Mouse (Mus musculus) lung, postnatal 0 days (tissue): ENCODE results near the gene Pth2. TPM values are rescaled to one million over a fixed set of nuclear protein-coding genes. Genes with fewer than 3 reads are reported as not detected.
A peak's percentile ranks its signal among the peaks of the same experiment; 100 is the strongest.
"Not testable (repeated sequence)": the region's sequence is repeated elsewhere in the genome, so short reads cannot be mapped to it uniquely, and the experiment has no call there.

Experiments
- ATAC-seq: fragments of 200-750 bp; cut with Nextera tagmentation; 2 replicates; pipeline ENCODE4 v1.8.0; 2017; ENCODE audit warnings: moderate library complexity
- DNase-seq: peaks from one replicate; pipeline ENCODE4 v3.0.0-alpha.2; 2016; ENCODE audit warnings: low spot score
- H3K27ac ChIP-seq: fragments of 300-500 bp; sonication (generic); 2 replicates; pipeline ENCODE4 v1.5.1; 2014; ENCODE audit warnings: antibody characterized with exemption, mild to moderate bottlenecking, low read length, mixed read lengths
- H3K27me3 ChIP-seq: fragments of 300-500 bp; sonication (generic); replicated peaks from 2 replicates; pipeline ENCODE4 v1.6.1; 2014; ENCODE audit warnings: low read length, mixed read lengths; ENCODE audit not compliant: insufficient read depth
- H3K36me3 ChIP-seq: fragments of 300-500 bp; sonication (generic); 2 replicates; pipeline ENCODE4 v1.6.1; 2014; ENCODE audit warnings: low read length, mixed read lengths; ENCODE audit not compliant: insufficient read depth
- H3K4me1 ChIP-seq: fragments of 300-500 bp; sonication (generic); 2 replicates; pipeline ENCODE4 v1.6.1; 2014; ENCODE audit warnings: antibody characterized with exemption, low read depth, low read length, mixed read lengths; ENCODE audit not compliant: insufficient read depth
- H3K4me2 ChIP-seq: fragments of 300-500 bp; sonication (generic); replicated peaks from 2 replicates; pipeline ENCODE4 v1.6.1; 2014; ENCODE audit warnings: low read depth, mild to moderate bottlenecking, low read length, moderate library complexity, mixed read lengths
- H3K4me3 ChIP-seq: fragments of 300-500 bp; sonication (generic); 2 replicates; pipeline ENCODE4 v1.5.1; 2014; ENCODE audit warnings: low read depth, low read length
- H3K9ac ChIP-seq: fragments of 300-500 bp; sonication (generic); replicated peaks from 2 replicates; pipeline ENCODE4 v1.6.1; 2014; ENCODE audit warnings: low read depth, mild to moderate bottlenecking
- H3K9me3 ChIP-seq: fragments of 300-500 bp; sonication (generic); 2 replicates; pipeline ENCODE4 v1.6.1; 2016; ENCODE audit warnings: low read length, mixed read lengths
- CTCF ChIP-seq: IDR thresholded peaks from 2 replicates; pipeline ENCODE4 v1.5.1; 2016; ENCODE audit warnings: antibody characterized with exemption, mild to moderate bottlenecking
- EP300 ChIP-seq: IDR thresholded peaks from 2 replicates; pipeline ENCODE4 v1.6.1; 2016; ENCODE audit warnings: antibody characterized with exemption, mild to moderate bottlenecking, control low read depth
- WGBS: fragments of 180-500 bp; shearing (Covaris S2); extraction: QIAGEN DNeasy Blood & Tissue Kit; methylation state at CpG from one replicate; pipeline ENCODE4 v1.1.7; 2014; 5-methylcytosine and 5-hydroxymethylcytosine counted together
- polyA plus RNA-seq: library from polyadenylated mRNA; unstranded; fragments of >200 nt; fragmentation: Nextera tagmentation; extraction: Ambion mirVana; gene quantifications from 2 replicates; pipeline ENCODE4 v1.2.1, GENCODE M21; 2015

Pth2 gene
- polyA plus RNA-seq, 1 experiment from 2014 or later = not detected

GRCm38 (mm10) chr7:45150321-45150720 lies 30.5 kb upstream of the Pth2 start:
- DNase-seq = no peak
- H3K4me2 ChIP-seq = no peak overlapping the region
- no peak overlapping the region for H3K4me3 ChIP-seq
- WGBS = 52% methylated on average over 4 of the region's 4 CpGs
- H3K36me3 ChIP-seq = 0 out of 2 replicates have a peak, but pooled peaks cover 9% of the 10 kb centered on the region
- TF ChIP-seq EP300 (no peak), CTCF (no peak)
- H3K9me3 ChIP-seq = no peaks in the 10 kb centered on the region
- no peak overlapping the region for H3K9ac ChIP-seq
- H3K27ac ChIP-seq = no peak overlapping the region; the same call in 1 of the 2 replicates
- H3K4me1 ChIP-seq = no peaks in the 10 kb centered on the region
- ATAC-seq = no peak
- no peaks in the 10 kb centered on the region for H3K27me3 ChIP-seq

DNA sequence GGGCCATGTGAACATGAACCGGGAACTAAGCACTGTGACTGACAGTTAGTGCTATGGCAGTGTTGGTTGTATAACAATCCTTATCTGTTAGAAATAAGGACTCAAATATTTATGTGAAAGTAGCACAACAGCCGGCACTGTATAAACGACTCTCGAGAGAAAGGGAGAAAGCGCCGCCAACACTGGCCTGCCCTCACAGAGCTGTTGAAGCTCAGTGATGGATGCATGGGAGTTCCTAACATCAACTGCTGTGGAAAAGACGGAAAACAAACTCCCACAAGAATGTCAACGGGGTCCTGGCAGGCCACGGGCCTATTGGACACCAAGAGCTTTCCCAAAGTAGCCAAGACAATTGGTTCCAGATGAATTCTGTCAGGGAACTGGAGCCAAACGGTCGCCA lies 29.5 kb upstream of the Pth2 start:
- 20% methylated on average over 11 of the region's 11 CpGs for WGBS
- DNase-seq = peak; percentile 64
- no peak for ATAC-seq

GRCm38 (mm10) chr7:45153052-45153451 lies 27.7 kb upstream of the Pth2 start:
- H3K9me3 ChIP-seq, H3K36me3 ChIP-seq, H3K4me1 ChIP-seq, ATAC-seq, H3K4me2 ChIP-seq, H3K4me3 ChIP-seq, DNase-seq, H3K27ac ChIP-seq, H3K9ac ChIP-seq, H3K27me3 ChIP-seq: not testable (repeated sequence)
- 91% methylated on average over 2 of the region's 2 CpGs for WGBS

More for the DNA sequence above, 29.5 kb upstream of the Pth2 start:
- no peak for TF ChIP-seq CTCF
- no peak for TF ChIP-seq EP300
- Histone ChIP-seq H3K4me2 (no peak overlapping the region), H3K9ac (no peak overlapping the region), H3K9me3 (no peaks in the 10 kb centered on the region), H3K27me3 (no peaks in the 10 kb centered on the region), H3K4me3 (no peak overlapping the region), H3K27ac (peak overlapping the region; percentile 22; the same call in 1 of the 2 replicates), H3K36me3 (no peaks in the 10 kb centered on the region), H3K4me1 (no peaks in the 10 kb centered on the region)

GRCm38 (mm10) chr7:45153586-45153985 lies 27.2 kb upstream of the Pth2 start:
- no peak for ATAC-seq
- 2% methylated on average over 5 of the region's 5 CpGs for WGBS
- Histone ChIP-seq H3K9me3 (no peaks in the 10 kb centered on the region), H3K4me2 (peak overlapping the region; percentile 58), H3K4me3 (peak overlapping the region; percentile 71), H3K36me3 (no peaks in the 10 kb centered on the region), H3K4me1 (no peaks in the 10 kb centered on the region), H3K27me3 (no peaks in the 10 kb centered on the region), H3K9ac (peak overlapping the region; percentile 67), H3K27ac (peak overlapping the region; percentile 94)
- DNase-seq = peak; percentile 16
- TF ChIP-seq EP300 (no peak), CTCF (no peak)

DNA sequence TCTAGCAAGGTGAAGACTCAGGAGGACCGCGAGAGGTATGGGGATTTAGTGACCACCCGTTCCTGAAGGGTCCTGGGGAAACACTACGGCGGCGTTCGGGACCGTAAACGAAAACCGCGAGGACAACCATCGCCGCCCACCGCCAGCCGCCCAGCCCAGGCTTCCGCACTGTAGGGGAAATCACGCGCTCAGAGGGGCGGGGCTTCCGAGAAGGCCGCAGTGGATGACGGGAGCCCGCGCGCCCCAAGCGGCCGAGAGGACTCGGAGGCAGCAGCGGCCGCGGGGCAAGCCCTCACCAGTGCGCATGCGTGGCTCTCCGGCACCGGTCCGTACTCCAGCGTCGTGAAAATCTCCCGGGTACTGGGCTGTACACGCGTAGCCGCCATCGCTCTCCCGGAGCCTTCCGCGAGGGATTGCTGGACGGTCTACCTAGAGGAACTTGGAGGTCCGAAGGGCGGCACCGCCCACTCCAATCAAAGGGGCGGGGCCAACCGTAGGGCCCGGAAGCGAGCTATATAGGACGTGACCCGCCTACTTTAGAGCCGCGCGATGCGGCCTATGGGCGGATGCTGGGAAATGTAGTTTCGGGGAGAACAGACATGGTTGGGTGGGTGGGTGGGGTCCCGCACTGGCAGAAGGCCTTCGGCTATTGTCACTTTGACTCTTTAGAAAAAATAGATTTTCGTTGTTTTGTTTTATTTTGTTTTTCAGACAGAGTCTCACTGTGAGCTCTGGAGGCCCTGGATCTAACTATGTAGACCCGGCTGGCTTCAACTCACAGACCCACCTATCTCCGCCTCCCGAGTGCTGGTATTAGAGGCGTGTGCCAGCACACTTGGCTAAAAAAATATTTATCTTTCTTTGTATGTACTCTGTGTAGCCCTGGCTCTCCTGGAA lies 26.5 kb upstream of the Pth2 start, which contains the start of the genes Pih1d1 and Aldh16a1:
Gene Pih1d1 (plus strand): TSS at position 208 of the 897 bp plus-strand sequence.
Gene Aldh16a1 (minus strand): TSS at position 489 of the 897 bp plus-strand sequence.
- H3K36me3 ChIP-seq = no peaks in the 10 kb centered on the region
- H3K9ac ChIP-seq = peak within 1 kb of the TSS; percentile 67
- no peaks in the 10 kb centered on the region for H3K4me1 ChIP-seq
- H3K9me3 ChIP-seq = no peaks in the 10 kb centered on the region
- H3K27ac ChIP-seq = peak within 1 kb of the TSS; percentile 94
- DNase-seq = peak; percentile 98
- ATAC-seq = peak; percentile 95
- no peaks in the 10 kb centered on the region for H3K27me3 ChIP-seq
- H3K4me2 ChIP-seq = peak within 1 kb of the TSS; percentile 58
- H3K4me3 ChIP-seq = peak within 1 kb of the TSS; percentile 71
- 2% methylated on average over 68 of the region's 69 CpGs for WGBS
- TF ChIP-seq CTCF (peak; percentile 80), EP300 (no peak)

GRCm38 (mm10) chr7:45154993-45155514 lies 25.7 kb upstream of the Pth2 start:
- Histone ChIP-seq H3K9ac (no peak overlapping the region), H3K4me3 (peak overlapping the region; percentile 71)
- 71% methylated on average over 12 of the region's 12 CpGs for WGBS

More at GRCm38 (mm10) chr7:45154993-45155514, 25.7 kb upstream of the Pth2 start:
- Histone ChIP-seq H3K4me1 (no peaks in the 10 kb centered on the region), H3K4me2 (peak overlapping the region; percentile 58; the same call in 1 of the 2 replicates), H3K27me3 (no peaks in the 10 kb centered on the region), H3K9me3 (no peaks in the 10 kb centered on the region), H3K27ac (no peak overlapping the region), H3K36me3 (no peaks in the 10 kb centered on the region)
- TF ChIP-seq CTCF (peak; percentile 67), EP300 (no peak)
- ATAC-seq (peak; percentile 51), DNase-seq (peak; percentile 64)
